Mouse (Mus musculus) c-Kit-positive CD71-negative TER-119-negative erythroid progenitor cells, embryonic 14.5 days (primary cell): Measurements from ENCODE around the gene Mup16.
"Not testable (repeated sequence)": the region's sequence is repeated elsewhere in the genome, so short reads cannot be mapped to it uniquely, and the experiment has no call there.

Experiments
- DNase-seq: peaks from one replicate; pipeline ENCODE4 v3.0.0-alpha.2; 2013; ENCODE audit warnings: low read depth

Mup16 gene

DNA sequence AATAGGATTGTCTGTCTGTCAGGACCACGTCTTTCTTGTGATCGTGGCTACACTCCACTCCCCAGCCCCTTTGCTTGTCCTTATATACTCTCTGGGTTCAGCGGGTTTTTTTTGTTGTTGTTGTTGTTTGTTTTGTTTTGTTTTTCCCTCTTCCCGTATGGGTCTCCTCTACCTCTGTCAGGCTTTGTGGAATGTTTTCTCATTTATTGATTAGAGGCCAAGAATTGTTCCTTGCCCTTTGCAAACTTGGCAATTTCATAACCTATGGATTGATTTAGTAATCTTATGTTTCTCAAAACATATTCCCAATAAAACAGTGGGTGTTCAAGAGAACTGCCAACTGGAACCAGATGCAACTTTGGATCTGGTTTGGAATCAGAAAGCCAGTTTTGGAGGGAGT, at the start of gene Mup16:
Gene Mup16, minus strand, starts transcription at position 101 of the 400 bp plus-strand sequence.
- not testable (repeated sequence) for DNase-seq

DNA sequence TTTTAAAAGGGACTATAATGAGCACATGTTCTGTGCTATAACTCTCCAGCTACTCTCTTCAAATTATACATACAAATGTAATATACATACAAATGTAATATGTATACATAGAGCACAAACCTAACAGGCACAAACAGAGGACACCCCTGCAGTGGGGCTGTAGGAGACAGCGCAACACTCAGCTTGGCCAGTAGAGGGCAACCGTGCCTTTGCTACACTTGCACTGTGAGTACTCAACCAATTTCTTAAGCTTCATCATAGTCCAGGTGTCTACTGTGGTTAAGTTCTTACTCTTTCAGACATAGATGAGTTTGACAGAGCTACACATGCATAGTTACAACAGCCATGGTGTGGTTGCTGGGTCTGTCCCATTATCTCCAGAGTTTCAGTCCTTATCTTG, 36.6 kb upstream of the Mup16 start:
- not testable (repeated sequence) for DNase-seq
